Mouse (Mus musculus): Measurements from ENCODE around the gene Scarb1.

- no peak for TF ChIP-seq CTCF (IDR thresholded peaks at IDR 0.05; ENCODE audit: low read depth)
- TF ChIP-seq EP300 (optimal IDR thresholded peaks at IDR 0.05): no peak
These were observed 14.1 kb upstream of the Scarb1 start for GRCm38 (mm10) chr5:125354885-125355492.
